Mouse (Mus musculus) MEL (cell line): ENCODE measurements around the gene Zfp654. TPM values are rescaled to one million over a fixed set of nuclear protein-coding genes. Genes with fewer than 3 reads are reported as not detected.
A peak's percentile ranks its signal among the peaks of the same experiment; 100 is the strongest.

Experiments used
- DNase-seq: peaks from one replicate; pipeline ENCODE4 v3.0.0; 2011; ENCODE audit warnings: low read depth, low spot score
- H3K27ac ChIP-seq: 2 replicates; pipeline ENCODE4 v1.5.1; 2012; ENCODE audit warnings: low read depth, mild to moderate bottlenecking, control low read depth, low read length, moderate library complexity; ENCODE audit not compliant: control insufficient read depth
- H3K27me3 ChIP-seq, 2 experiments: fragments of 150-350 bp in 1 of 2; sonication (generic) in 1 of 2; 2 replicates each; pipeline ENCODE4 v1.6.1; 2012; ENCODE audit warnings: low read length in 2 of 2, mild to moderate bottlenecking in 2 of 2, improper control_type of control experiment in 1 of 2, moderate library complexity in 1 of 2; ENCODE audit not compliant: insufficient read depth in 2 of 2, control insufficient read depth in 1 of 2
- H3K36me3 ChIP-seq, 2 experiments: 2 replicates each; pipeline ENCODE4 v1.6.1; 2012 to 2014; ENCODE audit warnings: low read length in 2 of 2, improper control_type of control experiment in 1 of 2, inconsistent platforms in 1 of 2, mild to moderate bottlenecking in 1 of 2; ENCODE audit not compliant: insufficient read depth in 2 of 2, control insufficient read depth in 1 of 2
- H3K4me1 ChIP-seq, 2 experiments: fragments of 150-350 bp in 1 of 2; sonication (generic) in 1 of 2; 2 replicates each; pipeline ENCODE4 v1.6.1; 2012; ENCODE audit warnings: low read length in 2 of 2, improper control_type of control experiment in 1 of 2, mild to moderate bottlenecking in 1 of 2; ENCODE audit not compliant: insufficient read depth in 2 of 2, control insufficient read depth in 1 of 2
- H3K4me3 ChIP-seq, 2 experiments: fragments of 150-350 bp in 1 of 2; sonication (generic) in 1 of 2; 2 replicates each; pipeline ENCODE4 v1.5.1; 2012; ENCODE audit warnings: low read depth in 2 of 2, low read length in 2 of 2, mild to moderate bottlenecking in 2 of 2, moderate library complexity in 2 of 2, control low read depth in 1 of 2, improper control_type of control experiment in 1 of 2; ENCODE audit not compliant: control insufficient read depth in 1 of 2, insufficient read depth in 1 of 2
- H3K79me2 ChIP-seq: 2 replicates; pipeline ENCODE4 v1.6.1; 2012; ENCODE audit warnings: mild to moderate bottlenecking, low read length, moderate library complexity; ENCODE audit not compliant: control insufficient read depth, poor library complexity, insufficient read depth
- H3K9ac ChIP-seq: 2 replicates; pipeline ENCODE4 v1.6.1; 2012; ENCODE audit warnings: low read depth, mild to moderate bottlenecking, control low read depth, low read length, moderate library complexity; ENCODE audit not compliant: control insufficient read depth, poor library complexity, severe bottlenecking
- H3K9me3 ChIP-seq: fragments of 150-350 bp; sonication (generic); replicated peaks from 2 replicates; pipeline ENCODE4 v1.6.1; 2012; ENCODE audit warnings: mild to moderate bottlenecking, low read length, improper control_type of control experiment, moderate library complexity; ENCODE audit not compliant: insufficient read depth
- BHLHE40 ChIP-seq: IDR thresholded peaks from 2 replicates; pipeline ENCODE4 v1.6.1; 2012; ENCODE audit warnings: low read depth, mild to moderate bottlenecking, inconsistent platforms, low read length, improper control_type of control experiment, borderline replicate concordance
- CHD2 ChIP-seq: IDR thresholded peaks from 2 replicates; pipeline ENCODE4 v1.6.1; 2011; ENCODE audit warnings: low read length, improper control_type of control experiment
- CTCF ChIP-seq, 3 experiments: IDR thresholded peaks in 2 of 3; conservative IDR thresholded peaks in 1 of 3; 2 replicates each; pipeline ENCODE4 v1.5.1; 2011 to 2012; ENCODE audit warnings: low read length in 3 of 3, low read depth in 2 of 3, mild to moderate bottlenecking in 2 of 3, improper control_type of control experiment in 1 of 3, inconsistent platforms in 1 of 3, mixed read lengths in 1 of 3, moderate library complexity in 1 of 3; ENCODE audit not compliant: control insufficient read depth in 1 of 3, insufficient read depth in 1 of 3, poor library complexity in 1 of 3, severe bottlenecking in 1 of 3
- E2F4 ChIP-seq: IDR thresholded peaks from 2 replicates; pipeline ENCODE4 v1.6.1; 2011; ENCODE audit warnings: low read depth, low read length, improper control_type of control experiment, borderline replicate concordance
- ELF1 ChIP-seq: IDR thresholded peaks from 2 replicates; pipeline ENCODE4 v1.6.1; 2014; ENCODE audit warnings: low read depth, mild to moderate bottlenecking, inconsistent platforms, low read length, improper control_type of control experiment, moderate library complexity
- EP300 ChIP-seq, 2 experiments: IDR thresholded peaks; 2 replicates each; pipeline ENCODE4 v1.6.1; 2011; ENCODE audit warnings: improper control_type of control experiment in 2 of 2, low read length in 2 of 2, low read depth in 1 of 2, mild to moderate bottlenecking in 1 of 2
- ETS1 ChIP-seq: IDR thresholded peaks from 2 replicates; pipeline ENCODE4 v1.6.1; 2012; ENCODE audit warnings: low read depth, mild to moderate bottlenecking, inconsistent platforms, low read length, improper control_type of control experiment, moderate library complexity
- HCFC1 ChIP-seq: IDR thresholded peaks from 2 replicates; pipeline ENCODE4 v1.6.1; 2012; ENCODE audit warnings: low read depth, mild to moderate bottlenecking, inconsistent platforms, low read length, improper control_type of control experiment, moderate library complexity
- MAZ ChIP-seq: IDR thresholded peaks from 2 replicates; pipeline ENCODE4 v1.6.1; 2012; ENCODE audit warnings: low read depth, mild to moderate bottlenecking, inconsistent platforms, low read length, improper control_type of control experiment
- MEF2A ChIP-seq: IDR thresholded peaks from 2 replicates; pipeline ENCODE4 v1.6.1; 2014; ENCODE audit warnings: low read depth, mild to moderate bottlenecking, inconsistent platforms, low read length, improper control_type of control experiment; ENCODE audit not compliant: poor library complexity, insufficient replicate concordance, severe bottlenecking; ENCODE audit errors: extremely low read depth
- MXI1 ChIP-seq: IDR thresholded peaks from 2 replicates; pipeline ENCODE4 v1.6.1; 2011; ENCODE audit warnings: mild to moderate bottlenecking, low read depth, low read length, improper control_type of control experiment
- MYB ChIP-seq: IDR thresholded peaks from 2 replicates; pipeline ENCODE4 v1.6.1; 2011; ENCODE audit warnings: mild to moderate bottlenecking, low read depth, low read length, improper control_type of control experiment
- NELFE ChIP-seq: IDR thresholded peaks from 2 replicates; pipeline ENCODE4 v1.6.1; 2011; ENCODE audit warnings: low read depth, low read length, improper control_type of control experiment
- NRF1 ChIP-seq: IDR thresholded peaks from 2 replicates; pipeline ENCODE4 v1.6.1; 2014; ENCODE audit warnings: low read depth, mild to moderate bottlenecking, inconsistent platforms, low read length, improper control_type of control experiment, moderate library complexity; ENCODE audit not compliant: poor library complexity, insufficient read depth, severe bottlenecking
- POLR2A ChIP-seq, 2 experiments: IDR thresholded peaks; 2 replicates each; pipeline ENCODE4 v1.6.1; 2011 to 2012; ENCODE audit warnings: low read length in 2 of 2, mild to moderate bottlenecking in 2 of 2, control low read depth in 1 of 2, improper control_type of control experiment in 1 of 2, low read depth in 1 of 2, moderate library complexity in 1 of 2; ENCODE audit not compliant: control insufficient read depth in 1 of 2, insufficient read depth in 1 of 2, poor library complexity in 1 of 2
- POLR2AphosphoS2 ChIP-seq: IDR thresholded peaks from 2 replicates; pipeline ENCODE4 v1.6.1; 2011; ENCODE audit warnings: low read length, improper control_type of control experiment
- RAD21 ChIP-seq: IDR thresholded peaks from 2 replicates; pipeline ENCODE4 v1.6.1; 2011; ENCODE audit warnings: mild to moderate bottlenecking, low read depth, low read length, improper control_type of control experiment
- RCOR1 ChIP-seq: IDR thresholded peaks from 2 replicates; pipeline ENCODE4 v1.6.1; 2012; ENCODE audit warnings: low read depth, mild to moderate bottlenecking, inconsistent platforms, low read length, improper control_type of control experiment
- SIN3A ChIP-seq: IDR thresholded peaks from 2 replicates; pipeline ENCODE4 v1.6.1; 2012; ENCODE audit warnings: low read length, improper control_type of control experiment, inconsistent platforms
- SMC3 ChIP-seq: IDR thresholded peaks from 2 replicates; pipeline ENCODE4 v1.6.1; 2011; ENCODE audit warnings: low read depth, low read length, improper control_type of control experiment
- TAL1 ChIP-seq: IDR thresholded peaks from 2 replicates; pipeline ENCODE4 v1.6.1; 2012; ENCODE audit warnings: mild to moderate bottlenecking, inconsistent platforms, low read length, moderate library complexity, mixed read lengths
- TBP ChIP-seq: IDR thresholded peaks from 2 replicates; pipeline ENCODE4 v1.8.0; 2011; ENCODE audit warnings: low read depth, low read length, improper control_type of control experiment
- TCF12 ChIP-seq: IDR thresholded peaks from 2 replicates; pipeline ENCODE4 v1.6.1; 2014; ENCODE audit warnings: low read depth, mild to moderate bottlenecking, inconsistent platforms, low read length, improper control_type of control experiment, moderate library complexity
- ZC3H11A ChIP-seq: IDR thresholded peaks from 2 replicates; pipeline ENCODE4 v1.6.1; 2012; ENCODE audit warnings: low read depth, mild to moderate bottlenecking, inconsistent platforms, low read length, improper control_type of control experiment
- ZMIZ1 ChIP-seq: IDR thresholded peaks from 2 replicates; pipeline ENCODE4 v1.6.1; 2012; ENCODE audit warnings: low read depth, mild to moderate bottlenecking, inconsistent platforms, low read length, improper control_type of control experiment, moderate library complexity
- ZNF384 ChIP-seq: IDR thresholded peaks from 2 replicates; pipeline ENCODE4 v1.6.1; 2012; ENCODE audit warnings: low read depth, mild to moderate bottlenecking, inconsistent platforms, low read length, improper control_type of control experiment
- polyA plus RNA-seq, 2 experiments: library from polyadenylated mRNA; stranded (reverse) in 1 of 2; unstranded in 1 of 2; fragments of >175 nt in 1 of 2; fragments of >200 nt in 1 of 2; gene quantifications; 2 replicates each; pipeline versions ENCODE4 v1.2.1 to v1.2.4; 2012; ENCODE audit warnings: low replicate concordance in 2 of 2, low read depth in 1 of 2; ENCODE audit not compliant: insufficient read length in 2 of 2, insufficient read depth in 1 of 2, missing spikeins in 1 of 2
- total RNA-seq: library from RNA; depleted of rRNA; stranded (reverse); fragments of 300-350 nt; gene quantifications from 2 replicates; pipeline ENCODE4 v1.2.3, GENCODE M21; 2012; rRNA removed

Gene Zfp654
- total RNA-seq, result 5.0 and 5.9 TPM in 2 replicates
- polyA plus RNA-seq, result 10 to 100 TPM in 1 of 2 experiments, 1 to 10 TPM in 1; 6.9 to 61.6 TPM

- TF ChIP-seq ZMIZ1, result peak; percentile 74
- peak; percentile 54 for TF ChIP-seq TCF12
- no peak for TF ChIP-seq RAD21
- TF ChIP-seq ELF1, result peak; percentile 93
- TF ChIP-seq MEF2A, result no peak
- peak; percentile 82; the same call in 1 of the 2 replicates for TF ChIP-seq SIN3A
- peak; percentile 84 for TF ChIP-seq MAZ
- no peak for TF ChIP-seq ZNF384
- no peak for TF ChIP-seq SMC3
- peak; percentile 79 for TF ChIP-seq TBP
- TF ChIP-seq RCOR1, result no peak
- peak; percentile 69 for TF ChIP-seq POLR2AphosphoS2
- TF ChIP-seq ETS1, result peak; percentile 7; the same call in 1 of the 2 replicates
- no peak for TF ChIP-seq CTCF (IDR thresholded peaks at IDR 0.05 in 2 of 3, conservative IDR thresholded peaks at IDR 0.05 in 1 of 3; ENCODE audit: control insufficient read depth in 1 of 3, insufficient read depth in 1 of 3, low read depth in 2 of 3, low read length in 3 of 3, poor library complexity in 1 of 3, severe bottlenecking in 1 of 3)
- peak; percentile 76 for TF ChIP-seq NELFE
- TF ChIP-seq NRF1, result peak; percentile 43
- no peak for TF ChIP-seq EP300 (IDR thresholded peaks at IDR 0.05; ENCODE audit: low read depth in 1 of 2, low read length in 2 of 2)
- peak; percentile 88 for TF ChIP-seq HCFC1
- no peak for TF ChIP-seq TAL1
- TF ChIP-seq MYB, result peak; percentile 76
- TF ChIP-seq CHD2, result peak; percentile 82
- no peak for TF ChIP-seq ZC3H11A
- TF ChIP-seq POLR2A (IDR thresholded peaks at IDR 0.05; ENCODE audit: control insufficient read depth in 1 of 2, insufficient read depth in 1 of 2, low read depth in 1 of 2, low read length in 2 of 2, poor library complexity in 1 of 2), result peak; percentile 85; a peak in 3 of 4 replicates
- TF ChIP-seq BHLHE40, result no peak
- no peak for TF ChIP-seq E2F4
- peak; percentile 53; the same call in 1 of the 2 replicates for TF ChIP-seq MXI1
- peaks cover 21 to 25% of the 10 kb centered on the region in 2 experiments for H3K36me3 ChIP-seq
- no peaks in the 10 kb centered on the region for H3K27me3 ChIP-seq
- peaks cover 53% of the 10 kb centered on the region for H3K79me2 ChIP-seq
- H3K4me1 ChIP-seq, result peaks cover 10 to 12% of the 10 kb centered on the region in 2 experiments
- peak; percentile 99 for DNase-seq
- peak within 1 kb of the TSS; percentile 95 for H3K27ac ChIP-seq
- no peaks in the 10 kb centered on the region for H3K9me3 ChIP-seq
- H3K9ac ChIP-seq, result peak within 1 kb of the TSS; percentile 97
- H3K4me3 ChIP-seq, result peak within 1 kb of the TSS; percentile 95 to 100
These were observed at the start of gene Zfp654, which contains the start of gene Cggbp1 for GRCm38 (mm10) chr16:64851563-64852362. Zfp654 (minus strand) TSS chr16:64851652. Cggbp1 (plus strand) TSS chr16:64851996.
